9 mouse cellular contexts compared by ENCODE assay signal in the genomic region with DNA sequence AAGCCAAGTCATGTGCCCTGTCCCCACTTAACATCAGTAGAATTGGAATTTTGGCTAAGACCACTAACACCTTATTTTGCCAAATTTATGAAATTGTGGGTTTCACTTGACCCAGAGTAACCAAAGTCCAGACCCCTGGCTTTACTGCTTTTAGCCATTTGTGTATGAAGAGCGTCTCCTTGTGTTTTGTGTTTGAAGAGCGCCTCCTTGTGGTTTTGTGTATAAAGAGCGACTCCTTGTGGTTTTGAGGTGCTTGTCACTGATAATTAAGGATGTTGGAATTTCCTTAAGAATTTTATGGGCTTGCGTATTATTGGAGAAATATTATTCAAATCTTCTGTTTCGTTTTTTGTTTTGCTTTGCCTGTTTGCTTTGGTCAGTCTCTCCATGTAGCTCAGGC. TPM values are rescaled to one million over a fixed set of nuclear protein-coding genes. Genes with fewer than 3 reads are reported as not detected.
DNase-seq lines count a peak whose midpoint lies in the region; ATAC-seq and TF ChIP-seq lines count a peak whose summit lies in the region.
"Had no signal": no experiment of that assay in that cellular context is flagged by ENCODE, and none has a peak within 500 bp of the region (broad histone marks: within the 10 kb centered on the region; RNA-seq: fewer than 3 reads in every experiment).

No protein-coding gene starts in this region.

- no peak overlapping the region for H3K9ac ChIP-seq in midbrain, postnatal 0 days (replicated peaks; ENCODE audit: low read length, poor library complexity, severe bottlenecking)
- no peak overlapping the region for H3K9ac ChIP-seq in midbrain, embryonic 13.5 days (replicated peaks)
- H3K9ac ChIP-seq in embryonic facial prominence, embryonic 11.5 days (replicated peaks; ENCODE audit: low read length): no peak overlapping the region
- H3K9ac ChIP-seq: heart, embryonic 15.5 days had no signal

- no peak overlapping the region for H3K27ac ChIP-seq in midbrain, postnatal 0 days (ENCODE audit: low read depth, low read length)
- no peak overlapping the region for H3K27ac ChIP-seq in midbrain, embryonic 13.5 days
- H3K27ac ChIP-seq in embryonic facial prominence, embryonic 11.5 days (replicated peaks; ENCODE audit: low read depth, low read length): no peak overlapping the region
- H3K27ac ChIP-seq: heart, embryonic 15.5 days had no signal

- DNase-seq in gastrocnemius, adult 18-20 months (ENCODE audit: low spot score): peak; percentile 12
- DNase-seq in gastrocnemius, postnatal 10 days: no peak
- DNase-seq in midbrain, postnatal 0 days (ENCODE audit: low spot score): peak; percentile 71
- DNase-seq in embryonic facial prominence, embryonic 11.5 days (ENCODE audit: low spot score): peak; percentile 73
- DNase-seq in retina, adult 2 months (ENCODE audit: low read depth, low spot score): peak; percentile 23
- no peak for DNase-seq in cerebellum, adult 9-11 months
- DNase-seq in adrenal gland, postnatal 25 days: no peak

- H3K9me3 ChIP-seq in midbrain, postnatal 0 days (ENCODE audit: low read length): no peaks in the 10 kb centered on the region
- no peaks in the 10 kb centered on the region for H3K9me3 ChIP-seq in midbrain, embryonic 13.5 days
- no peaks in the 10 kb centered on the region for H3K9me3 ChIP-seq in embryonic facial prominence, embryonic 11.5 days (replicated peaks; ENCODE audit: control insufficient read depth, low read length)
- H3K9me3 ChIP-seq: heart, embryonic 15.5 days had no signal

- H3K4me2 ChIP-seq in midbrain, postnatal 0 days (ENCODE audit: low read depth, low read length, poor library complexity, severe bottlenecking): no peak overlapping the region
- no peak overlapping the region for H3K4me2 ChIP-seq in midbrain, embryonic 13.5 days (replicated peaks)
- no peak overlapping the region for H3K4me2 ChIP-seq in embryonic facial prominence, embryonic 11.5 days (ENCODE audit: low read depth, low read length)
- H3K4me2 ChIP-seq: heart, embryonic 15.5 days had no signal

- WGBS in midbrain, postnatal 0 days: 46% methylated on average over 5 of the region's 5 CpGs
- 48% methylated on average over 5 of the region's 5 CpGs for WGBS in midbrain, embryonic 13.5 days
- WGBS in embryonic facial prominence, embryonic 11.5 days: 52% methylated on average over 5 of the region's 5 CpGs

- H3K36me3 ChIP-seq in midbrain, postnatal 0 days (ENCODE audit: insufficient read depth, low read length): peaks cover 27% of the 10 kb centered on the region
- peaks cover 70% of the 10 kb centered on the region for H3K36me3 ChIP-seq in midbrain, embryonic 13.5 days
- peaks cover 6% of the 10 kb centered on the region for H3K36me3 ChIP-seq in embryonic facial prominence, embryonic 11.5 days (replicated peaks; ENCODE audit: control insufficient read depth, insufficient read depth, low read depth, low read length)

- no peak overlapping the region for H3K4me3 ChIP-seq in midbrain, postnatal 0 days (ENCODE audit: low read depth, low read length)
- H3K4me3 ChIP-seq in midbrain, embryonic 13.5 days (replicated peaks): no peak overlapping the region
- no peak overlapping the region for H3K4me3 ChIP-seq in embryonic facial prominence, embryonic 11.5 days (ENCODE audit: low read depth, low read length)
- H3K4me3 ChIP-seq: heart, embryonic 15.5 days had no signal

- H3K4me1 ChIP-seq in midbrain, postnatal 0 days (ENCODE audit: insufficient read depth, low read length): no peaks in the 10 kb centered on the region
- H3K4me1 ChIP-seq in midbrain, embryonic 13.5 days (replicated peaks): no peaks in the 10 kb centered on the region
- H3K4me1 ChIP-seq in embryonic facial prominence, embryonic 11.5 days (ENCODE audit: control insufficient read depth, insufficient read depth, low read length): no peaks in the 10 kb centered on the region
- H3K4me1 ChIP-seq: heart, embryonic 15.5 days had no signal

- H3K27me3 ChIP-seq in midbrain, postnatal 0 days (ENCODE audit: insufficient read depth, low read length): no peaks in the 10 kb centered on the region
- H3K27me3 ChIP-seq in midbrain, embryonic 13.5 days: no peaks in the 10 kb centered on the region
- H3K27me3 ChIP-seq in embryonic facial prominence, embryonic 11.5 days (ENCODE audit: control insufficient read depth, insufficient read depth, low read length): no peaks in the 10 kb centered on the region
- H3K27me3 ChIP-seq: heart, embryonic 15.5 days had no signal

- TF ChIP-seq CTCF in midbrain, postnatal 0 days (IDR thresholded peaks at IDR 0.05): peak; percentile 87

- ATAC-seq in midbrain, postnatal 0 days (ENCODE audit: low FRiP score): no peak
- ATAC-seq in midbrain, embryonic 13.5 days: no peak
- ATAC-seq in embryonic facial prominence, embryonic 11.5 days (replicated peaks; ENCODE audit: insufficient number of reproducible peaks, low FRiP score, low TSS enrichment, low read depth): no peak

RNA-seq across cellular contexts. Expression of gene Pitpnb, which starts 11.0 kb away (rescaled TPM):
- 10 to 100 TPM; 21.1 to 22.0 TPM for total RNA-seq in gastrocnemius, adult 18-20 months (2021)
- 10 to 100 TPM; 33.8 to 35.9 TPM for total RNA-seq in gastrocnemius, postnatal 10 days (2021)
- 9.4 and 12.8 TPM in 2 replicates for total RNA-seq in midbrain, postnatal 0 days (2014; rRNA removed)
- polyA plus RNA-seq in midbrain, postnatal 0 days (2015; fragmentation: Nextera tagmentation; extraction: Ambion mirVana): 78.9 and 84.3 TPM in 2 replicates
- 101 and 106 TPM in 2 replicates for polyA plus RNA-seq in midbrain, embryonic 13.5 days (2015; fragmentation: Nextera tagmentation; extraction: Ambion mirVana)
- 133 and 137 TPM in 2 replicates for polyA plus RNA-seq in embryonic facial prominence, embryonic 11.5 days (2014; fragmentation: Nextera tagmentation; extraction: Ambion mirVana)
- total RNA-seq in adrenal gland, postnatal 25 days (2021): 72.4 and 77.8 TPM in 2 replicates

Comparison
In these comparisons a context has a peak if more than half of its experiments do, and no peak if none do; other contexts are left out.
1. DNase-seq: peak in gastrocnemius, adult 18-20 months (single experiment), midbrain, postnatal 0 days (single experiment), embryonic facial prominence, embryonic 11.5 days (single experiment) and retina, adult 2 months (single experiment); none in gastrocnemius, postnatal 10 days (single experiment), cerebellum, adult 9-11 months (single experiment) and adrenal gland, postnatal 25 days (single experiment).